Mouse (Mus musculus) liver, embryonic 12.5 days (tissue): ENCODE results near the gene Pde4a. TPM values are rescaled to one million over a fixed set of nuclear protein-coding genes. Genes with fewer than 3 reads are reported as not detected.

Source experiments
- ATAC-seq: fragments of 200-750 bp; cut with Nextera tagmentation; 2 replicates; pipeline ENCODE4 v1.8.0; 2017; ENCODE audit warnings: moderate number of reproducible peaks, mild to moderate bottlenecking, moderate library complexity
- H3K27ac ChIP-seq: fragments of 300-500 bp; sonication (generic); 2 replicates; pipeline ENCODE4 v1.5.1; 2016; ENCODE audit warnings: mild to moderate bottlenecking
- H3K27me3 ChIP-seq: fragments of 300-500 bp; sonication (generic); replicated peaks from 2 replicates; pipeline ENCODE4 v1.6.1; 2016; ENCODE audit warnings: mild to moderate bottlenecking, moderate library complexity
- H3K36me3 ChIP-seq: fragments of 300-500 bp; sonication (generic); 2 replicates; pipeline ENCODE4 v1.6.1; 2016; ENCODE audit warnings: mild to moderate bottlenecking, moderate library complexity
- H3K4me1 ChIP-seq: fragments of 300-500 bp; sonication (generic); 2 replicates; pipeline ENCODE4 v1.6.1; 2016
- H3K4me2 ChIP-seq: fragments of 300-500 bp; sonication (generic); 2 replicates; pipeline ENCODE4 v1.6.1; 2016; ENCODE audit warnings: mild to moderate bottlenecking, moderate library complexity
- H3K4me3 ChIP-seq: fragments of 300-500 bp; sonication (generic); 2 replicates; pipeline ENCODE4 v1.5.1; 2016; ENCODE audit warnings: mild to moderate bottlenecking, moderate library complexity
- H3K9ac ChIP-seq: fragments of 300-500 bp; sonication (generic); 2 replicates; pipeline ENCODE4 v1.6.1; 2016; ENCODE audit warnings: mild to moderate bottlenecking, moderate library complexity
- H3K9me3 ChIP-seq: fragments of 300-500 bp; sonication (generic); replicated peaks from 2 replicates; pipeline ENCODE4 v1.6.1; 2016; ENCODE audit warnings: mild to moderate bottlenecking, moderate library complexity
- WGBS: fragments of 180-500 bp; shearing (Covaris S2); methylation state at CpG from one replicate; pipeline ENCODE4 v1.1.7; 2016; ENCODE audit not compliant: insufficient replicate concordance; 5-methylcytosine and 5-hydroxymethylcytosine counted together
- polyA plus RNA-seq: library from polyadenylated mRNA; unstranded; fragments of >200 nt; fragmentation: Nextera tagmentation; extraction: Ambion mirVana; gene quantifications from 2 replicates; pipeline ENCODE4 v1.2.1, GENCODE M21; 2016

The Pde4a gene
- polyA plus RNA-seq, 1 experiment from 2014 or later, result 2.9 TPM

- Histone ChIP-seq H3K27me3 (no peaks in the 10 kb centered on the region), H3K4me3 (no peak overlapping the region), H3K4me1 (peaks cover 32% of the 10 kb centered on the region), H3K27ac (peak overlapping the region; percentile 43), H3K9ac (no peak overlapping the region), H3K9me3 (no peaks in the 10 kb centered on the region), H3K4me2 (no peak overlapping the region), H3K36me3 (peaks cover 32% of the 10 kb centered on the region)
- WGBS, result 58% methylated on average over 4 of the region's 4 CpGs
- ATAC-seq, result no peak
These were observed 30.1 kb upstream of the Pde4a start for GRCm38 (mm10) chr9:21135329-21135890.

GRCm38 (mm10) chr9:21135941-21136381 is 29.6 kb upstream of the Pde4a start:
- Histone ChIP-seq H3K4me2 (no peak overlapping the region), H3K4me1 (peaks cover 28% of the 10 kb centered on the region), H3K4me3 (no peak overlapping the region), H3K27ac (peak overlapping the region; percentile 43; the same call in 1 of the 2 replicates), H3K9me3 (no peaks in the 10 kb centered on the region), H3K36me3 (peaks cover 37% of the 10 kb centered on the region), H3K27me3 (no peaks in the 10 kb centered on the region), H3K9ac (no peak overlapping the region)
- 64% methylated on average over 1 of the region's 1 CpGs for WGBS
- ATAC-seq, result no peak

GRCm38 (mm10) chr9:21136401-21136800 is 29.1 kb upstream of the Pde4a start:
- 38% methylated on average over 6 of the region's 6 CpGs for WGBS
- Histone ChIP-seq H3K36me3 (peaks cover 42% of the 10 kb centered on the region), H3K27ac (peak overlapping the region; percentile 43; the same call in 1 of the 2 replicates), H3K9me3 (no peaks in the 10 kb centered on the region), H3K4me2 (no peak overlapping the region), H3K9ac (no peak overlapping the region), H3K4me1 (peaks cover 23% of the 10 kb centered on the region), H3K27me3 (no peaks in the 10 kb centered on the region), H3K4me3 (no peak overlapping the region)
- no peak for ATAC-seq

GRCm38 (mm10) chr9:21137229-21137628 is 28.3 kb upstream of the Pde4a start:
- Histone ChIP-seq H3K4me2 (no peak overlapping the region), H3K27me3 (no peaks in the 10 kb centered on the region), H3K4me3 (no peak overlapping the region), H3K36me3 (peaks cover 50% of the 10 kb centered on the region), H3K27ac (no peak overlapping the region), H3K9ac (no peak overlapping the region), H3K9me3 (no peaks in the 10 kb centered on the region), H3K4me1 (peaks cover 17% of the 10 kb centered on the region)
- 54% methylated on average over 3 of the region's 3 CpGs for WGBS
- 0 out of 2 replicates have a peak, but pooled peaks have one; percentile 28 for ATAC-seq

GRCm38 (mm10) chr9:21138386-21138785 is 27.1 kb upstream of the Pde4a start:
- Histone ChIP-seq H3K27ac (no peak overlapping the region), H3K9ac (no peak overlapping the region), H3K9me3 (no peaks in the 10 kb centered on the region), H3K4me2 (no peak overlapping the region), H3K4me1 (peaks cover 17% of the 10 kb centered on the region), H3K4me3 (no peak overlapping the region), H3K27me3 (no peaks in the 10 kb centered on the region), H3K36me3 (peaks cover 62% of the 10 kb centered on the region)
- 61% methylated on average over 4 of the region's 4 CpGs for WGBS
- ATAC-seq, result no peak

- Histone ChIP-seq H3K9me3 (no peaks in the 10 kb centered on the region), H3K27ac (no peak overlapping the region), H3K27me3 (no peaks in the 10 kb centered on the region), H3K36me3 (peaks cover 97% of the 10 kb centered on the region), H3K4me2 (no peak overlapping the region), H3K9ac (no peak overlapping the region), H3K4me3 (no peak overlapping the region), H3K4me1 (peaks cover 21% of the 10 kb centered on the region)
- no peak for ATAC-seq
- WGBS, result 91% methylated on average over 14 of the region's 14 CpGs
These were observed 23.6 kb upstream of the Pde4a start for GRCm38 (mm10) chr9:21141922-21142321.

GRCm38 (mm10) chr9:21144361-21144760 is 21.2 kb upstream of the Pde4a start:
- Histone ChIP-seq H3K4me1 (peaks cover 44% of the 10 kb centered on the region), H3K27me3 (no peaks in the 10 kb centered on the region), H3K4me2 (no peak overlapping the region), H3K9me3 (no peaks in the 10 kb centered on the region), H3K4me3 (no peak overlapping the region), H3K9ac (no peak overlapping the region), H3K36me3 (peaks cover 86% of the 10 kb centered on the region), H3K27ac (no peak overlapping the region)
- WGBS, result 82% methylated on average over 3 of the region's 3 CpGs
- ATAC-seq, result no peak

GRCm38 (mm10) chr9:21145431-21145830 is 20.1 kb upstream of the Pde4a start:
- Histone ChIP-seq H3K4me2 (no peak overlapping the region), H3K27me3 (no peaks in the 10 kb centered on the region), H3K9ac (peak overlapping the region; percentile 12; the same call in 1 of the 2 replicates), H3K27ac (no peak overlapping the region), H3K4me1 (peaks cover 47% of the 10 kb centered on the region), H3K9me3 (no peaks in the 10 kb centered on the region), H3K36me3 (peaks cover 75% of the 10 kb centered on the region), H3K4me3 (no peak overlapping the region)
- ATAC-seq, result no peak
- WGBS, result 86% methylated on average over 4 of the region's 4 CpGs

GRCm38 (mm10) chr9:21146722-21147121 is 18.8 kb upstream of the Pde4a start:
- H3K36me3 ChIP-seq, result peaks cover 62% of the 10 kb centered on the region
- 21% methylated on average over 10 of the region's 10 CpGs for WGBS
- H3K27me3 ChIP-seq, result no peaks in the 10 kb centered on the region
- peak overlapping the region; percentile 55 for H3K9ac ChIP-seq
- peak overlapping the region; percentile 89 for H3K4me2 ChIP-seq
- H3K27ac ChIP-seq, result 0 out of 2 replicates have a peak overlapping the region, but pooled peaks have one; percentile 18
- H3K9me3 ChIP-seq, result no peaks in the 10 kb centered on the region
- peaks cover 47% of the 10 kb centered on the region for H3K4me1 ChIP-seq
- 0 out of 2 replicates have a peak, but pooled peaks have one; percentile 30 for ATAC-seq
- H3K4me3 ChIP-seq, result peak overlapping the region; percentile 40

- peaks cover 45% of the 10 kb centered on the region for H3K36me3 ChIP-seq
- ATAC-seq, result no peak
- no peaks in the 10 kb centered on the region for H3K27me3 ChIP-seq
- peak overlapping the region; percentile 91 for H3K9ac ChIP-seq
- H3K4me2 ChIP-seq, result peak overlapping the region; percentile 89
- H3K4me3 ChIP-seq, result peak overlapping the region; percentile 95
- H3K4me1 ChIP-seq, result peaks cover 58% of the 10 kb centered on the region
- peak overlapping the region; percentile 83 for H3K27ac ChIP-seq
- no peaks in the 10 kb centered on the region for H3K9me3 ChIP-seq
These were observed 17.1 kb upstream of the Pde4a start for GRCm38 (mm10) chr9:21148427-21148826.

- H3K4me1 ChIP-seq, result peaks cover 63% of the 10 kb centered on the region
These were observed 16.3 kb upstream of the Pde4a start for GRCm38 (mm10) chr9:21149077-21149653.

GRCm38 (mm10) chr9:21149654-21150419 is 15.7 kb upstream of the Pde4a start, which contains the start of gene Cdc37:
Gene Cdc37 (minus strand): TSS chr9:21149982.
- Histone ChIP-seq H3K9ac (peak within 1 kb of the TSS; percentile 91), H3K9me3 (no peaks in the 10 kb centered on the region), H3K27ac (peak within 1 kb of the TSS; percentile 83), H3K36me3 (peaks cover 31% of the 10 kb centered on the region), H3K4me2 (peak within 1 kb of the TSS; percentile 89), H3K27me3 (no peaks in the 10 kb centered on the region), H3K4me3 (peak within 1 kb of the TSS; percentile 95), H3K4me1 (peaks cover 62% of the 10 kb centered on the region)
- 3% methylated on average over 56 of the region's 56 CpGs for WGBS
- ATAC-seq, result peak; percentile 94

More at GRCm38 (mm10) chr9:21149077-21149653, 16.3 kb upstream of the Pde4a start:
- Histone ChIP-seq H3K9me3 (no peaks in the 10 kb centered on the region), H3K9ac (peak overlapping the region; percentile 91), H3K4me3 (peak overlapping the region; percentile 95), H3K36me3 (peaks cover 38% of the 10 kb centered on the region), H3K27ac (peak overlapping the region; percentile 83), H3K4me2 (peak overlapping the region; percentile 89), H3K27me3 (no peaks in the 10 kb centered on the region)
- 3% methylated on average over 8 of the region's 8 CpGs for WGBS
- ATAC-seq, result no peak
